Mouse (Mus musculus) spleen, adult 2 months (tissue): Measurements from ENCODE around the gene Ppp1ca. TPM values are rescaled to one million over a fixed set of nuclear protein-coding genes. Genes with fewer than 3 reads are reported as not detected.

Experiments
- DNase-seq, 2 experiments: peaks; one replicate each; pipeline versions ENCODE4 v3.0.0 to v3.0.0-alpha.2; 2012 to 2021; ENCODE audit warnings: low spot score in 2 of 2, low read depth in 1 of 2
- H3K27ac ChIP-seq: fragments of 200-500 bp; 2 replicates; pipeline ENCODE4 v1.5.1; 2012; ENCODE audit warnings: low read length, inconsistent platforms; ENCODE audit not compliant: insufficient read depth
- H3K27me3 ChIP-seq: fragments of 200-500 bp; 2 replicates; pipeline ENCODE4 v1.6.1; 2012; ENCODE audit warnings: mild to moderate bottlenecking, moderate library complexity, low read length, inconsistent platforms; ENCODE audit not compliant: control insufficient read depth, insufficient read depth
- H3K36me3 ChIP-seq: fragments of 200-500 bp; 2 replicates; pipeline ENCODE4 v1.6.1; 2012; ENCODE audit warnings: mild to moderate bottlenecking, low read length, inconsistent platforms; ENCODE audit not compliant: control insufficient read depth, insufficient read depth
- H3K4me1 ChIP-seq: fragments of 200-500 bp; 2 replicates; pipeline ENCODE4 v1.6.1; 2011; ENCODE audit warnings: inconsistent platforms; ENCODE audit not compliant: control insufficient read depth, insufficient read depth, insufficient read length
- H3K4me3 ChIP-seq: fragments of 200-500 bp; 2 replicates; pipeline ENCODE4 v1.5.1; 2011; ENCODE audit warnings: mild to moderate bottlenecking, inconsistent platforms; ENCODE audit not compliant: insufficient read depth, insufficient read length; ENCODE audit errors: extremely low read depth
- CTCF ChIP-seq: fragments of 200-500 bp; IDR thresholded peaks from 2 replicates; pipeline ENCODE4 v1.5.1; 2011; ENCODE audit warnings: mild to moderate bottlenecking, inconsistent platforms; ENCODE audit not compliant: insufficient read depth, insufficient read length, insufficient replicate concordance; ENCODE audit errors: extremely low read depth
- POLR2A ChIP-seq: fragments of 200-500 bp; IDR thresholded peaks from 2 replicates; pipeline ENCODE4 v1.6.1; 2011; ENCODE audit warnings: low read depth, low read length, inconsistent platforms
- WGBS: fragments of 180-500 bp; shearing (Covaris S2); methylation state at CpG from one replicate; pipeline ENCODE4 v1.1.7; 2018; 5-methylcytosine and 5-hydroxymethylcytosine counted together
- polyA plus RNA-seq: library from polyadenylated mRNA; depleted of rRNA; stranded (reverse); fragments of >200 nt; gene quantifications from 2 replicates; pipeline ENCODE4 v1.2.3, GENCODE M21; 2012

The Ppp1ca gene
- polyA plus RNA-seq, 1 experiment, result 481 TPM

DNA sequence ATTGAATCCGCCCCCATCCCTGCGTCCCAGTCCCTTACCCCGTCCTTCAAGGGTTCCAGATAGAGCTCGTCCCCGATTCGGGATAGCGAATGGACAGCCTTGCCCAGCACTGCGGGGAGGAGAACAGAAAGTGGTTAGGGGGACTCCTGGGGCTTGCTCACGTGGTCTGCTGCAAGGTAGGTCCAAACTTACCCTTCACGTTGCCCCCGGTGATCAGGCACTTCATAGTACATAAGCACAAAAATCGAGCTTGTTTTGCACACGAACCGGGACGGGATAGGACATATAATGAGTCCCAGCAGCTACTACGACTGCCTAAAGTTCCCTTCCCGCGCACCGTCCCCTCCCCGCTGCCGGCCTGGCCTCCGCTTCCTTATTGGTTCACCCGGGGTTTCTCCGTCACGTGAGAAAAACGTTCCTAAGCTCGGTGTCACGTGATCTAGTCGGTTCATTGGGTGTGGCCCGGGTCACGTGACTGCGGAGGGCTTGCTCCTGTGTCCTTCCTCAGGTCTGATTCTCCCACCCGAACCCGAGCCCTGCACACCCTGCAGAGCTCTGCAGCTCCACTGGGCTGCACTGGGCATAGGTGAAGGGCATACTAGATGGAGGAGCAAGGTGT, 9.5 kb downstream of the Ppp1ca start, which contains the start of gene Rad9a:
TSS of gene Rad9a (minus strand) at position 372 of the 619 bp plus-strand sequence.
- DNase-seq, result peak; percentile 93 to 98
- Histone ChIP-seq H3K4me1 (peaks cover 33% of the 10 kb centered on the region), H3K27ac (peak within 1 kb of the TSS; percentile 88), H3K36me3 (peaks cover 8% of the 10 kb centered on the region), H3K4me3 (peak within 1 kb of the TSS; percentile 86), H3K27me3 (no peaks in the 10 kb centered on the region)
- TF ChIP-seq POLR2A (peak; percentile 26), CTCF (no peak)
- under 1% methylated on average over 34 of the region's 34 CpGs for WGBS

DNA sequence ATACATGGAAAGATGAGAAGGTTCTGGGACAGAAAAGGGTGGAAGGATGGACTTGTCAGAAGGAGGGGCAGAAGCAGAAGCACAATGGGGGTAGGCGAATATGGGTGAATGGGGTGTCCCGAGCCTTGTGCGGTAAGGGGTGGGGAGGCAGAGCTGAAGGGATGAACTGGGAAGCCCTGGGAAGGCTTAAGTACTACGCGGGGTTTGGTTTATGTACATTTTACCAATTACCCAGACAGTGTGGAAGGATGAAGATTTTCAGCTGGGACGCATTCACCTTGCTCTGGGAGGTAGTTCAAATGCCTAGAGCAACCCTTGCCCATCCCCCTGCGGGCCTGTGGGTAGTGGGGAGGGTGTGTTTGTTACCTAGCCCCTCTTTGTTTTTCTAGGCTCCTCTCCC, 10.3 kb downstream of the Ppp1ca start:
- peak overlapping the region; percentile 88 for H3K27ac ChIP-seq
- DNase-seq, result no peak
- peak overlapping the region; percentile 86 for H3K4me3 ChIP-seq
- H3K4me1 ChIP-seq, result peaks cover 33% of the 10 kb centered on the region
- TF ChIP-seq POLR2A (no peak), CTCF (no peak)
- 64% methylated on average over 7 of the region's 7 CpGs for WGBS
- H3K36me3 ChIP-seq, result peaks cover 4% of the 10 kb centered on the region; the same call in 1 of the 2 replicates
- no peaks in the 10 kb centered on the region for H3K27me3 ChIP-seq

DNA sequence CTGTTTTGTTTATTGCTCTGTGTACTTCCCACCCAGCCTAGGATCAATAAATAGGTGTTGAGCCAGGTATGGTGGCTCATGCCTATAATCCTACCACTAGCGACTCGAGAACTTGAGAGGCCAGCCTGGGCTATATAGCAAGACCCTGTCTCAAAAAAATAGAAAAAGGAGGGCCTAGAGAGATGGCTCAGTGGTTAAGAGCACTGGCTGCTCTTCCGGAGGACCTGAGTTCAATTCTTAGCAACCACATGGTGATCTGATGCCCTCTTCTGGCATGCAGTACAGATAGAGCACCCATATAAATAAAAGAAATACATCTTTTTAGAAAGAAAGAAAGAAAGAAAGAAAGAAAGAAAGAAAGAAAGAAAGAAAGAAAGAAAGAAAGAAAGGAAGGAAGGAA, 11.3 kb downstream of the Ppp1ca start:
- WGBS, result 23% methylated on average over 3 of the region's 3 CpGs
- peak overlapping the region; percentile 88 for H3K27ac ChIP-seq
- peaks cover 33% of the 10 kb centered on the region for H3K4me1 ChIP-seq
- no peak overlapping the region for H3K4me3 ChIP-seq
- no peak for DNase-seq
- no peaks in the 10 kb centered on the region for H3K27me3 ChIP-seq
- peaks cover under 1% of the 10 kb centered on the region; the same call in 1 of the 2 replicates for H3K36me3 ChIP-seq
- TF ChIP-seq POLR2A (no peak), CTCF (no peak)

DNA sequence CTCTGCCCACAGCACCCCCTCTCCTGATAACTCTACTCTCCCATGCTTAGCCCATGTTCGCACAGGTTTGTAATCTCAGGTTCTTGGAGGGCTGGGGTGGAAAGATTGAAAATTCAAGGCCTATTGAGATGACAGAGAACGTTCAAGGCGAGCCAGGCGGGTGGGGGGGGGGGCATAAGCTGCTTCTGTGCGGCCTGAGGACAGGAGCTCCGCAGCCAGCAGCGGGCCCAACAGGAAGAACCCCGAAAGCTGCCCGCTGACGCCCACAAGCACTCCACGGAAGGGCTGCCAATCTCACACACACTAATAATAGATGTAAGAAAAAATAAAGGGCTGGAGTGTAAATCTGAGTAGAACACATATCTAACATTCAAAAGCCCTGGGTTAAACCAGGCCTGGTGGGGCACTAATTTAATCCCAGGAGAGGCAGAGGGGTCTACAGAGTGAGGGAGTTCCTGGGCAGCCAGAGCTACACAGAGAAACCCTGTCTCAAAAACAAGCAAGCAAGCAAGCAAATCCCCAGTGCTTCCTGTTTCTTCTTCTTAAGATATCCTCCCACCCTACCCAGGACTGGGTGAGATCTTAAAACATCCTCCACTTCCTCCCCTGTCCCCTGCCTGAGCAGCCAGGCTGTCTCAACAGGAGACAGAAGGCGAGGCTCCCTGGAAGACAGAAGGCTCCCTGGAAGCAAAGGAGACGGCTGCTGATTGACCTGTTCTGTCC, 11.9 kb downstream of the Ppp1ca start:
- no peak for TF ChIP-seq CTCF
- peak; percentile 65 for TF ChIP-seq POLR2A
- H3K36me3 ChIP-seq, result no peaks in the 10 kb centered on the region; the same call in 1 of the 2 replicates
- H3K27me3 ChIP-seq, result no peaks in the 10 kb centered on the region
- DNase-seq, result peak in 1 of 2 experiments; percentile 61
- H3K4me3 ChIP-seq, result peak overlapping the region; percentile 27; the same call in 1 of the 2 replicates
- peak overlapping the region; percentile 88 for H3K27ac ChIP-seq
- 7% methylated on average over 13 of the region's 13 CpGs for WGBS
- peaks cover 35% of the 10 kb centered on the region for H3K4me1 ChIP-seq

DNA sequence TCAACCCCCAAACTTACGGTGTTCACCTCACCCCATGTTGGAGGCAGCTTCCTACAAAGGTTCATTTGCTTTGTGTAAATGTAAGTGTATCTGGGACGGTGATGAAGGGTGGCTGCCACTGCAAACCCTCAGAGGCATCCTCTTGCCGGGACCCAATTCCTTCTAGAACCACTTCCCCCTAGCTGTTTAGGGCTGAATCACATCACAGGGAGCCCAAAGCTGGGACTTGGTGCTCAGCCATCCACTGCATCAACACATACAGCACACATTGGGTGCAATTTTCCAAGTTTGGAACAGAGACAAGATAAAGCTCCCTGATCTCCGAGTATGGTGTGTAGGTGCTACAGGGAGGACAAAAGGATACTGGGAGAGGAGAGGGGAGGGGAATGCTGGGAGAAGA, 13.0 kb downstream of the Ppp1ca start:
- Histone ChIP-seq H3K4me3 (peak overlapping the region; percentile 27; the same call in 1 of the 2 replicates), H3K27ac (peak overlapping the region; percentile 88), H3K4me1 (peaks cover 38% of the 10 kb centered on the region), H3K36me3 (no peaks in the 10 kb centered on the region; the same call in 1 of the 2 replicates), H3K27me3 (no peaks in the 10 kb centered on the region)
- TF ChIP-seq POLR2A (no peak), CTCF (no peak)
- no peak for DNase-seq
- WGBS, result 55% methylated on average over 4 of the region's 4 CpGs

DNA sequence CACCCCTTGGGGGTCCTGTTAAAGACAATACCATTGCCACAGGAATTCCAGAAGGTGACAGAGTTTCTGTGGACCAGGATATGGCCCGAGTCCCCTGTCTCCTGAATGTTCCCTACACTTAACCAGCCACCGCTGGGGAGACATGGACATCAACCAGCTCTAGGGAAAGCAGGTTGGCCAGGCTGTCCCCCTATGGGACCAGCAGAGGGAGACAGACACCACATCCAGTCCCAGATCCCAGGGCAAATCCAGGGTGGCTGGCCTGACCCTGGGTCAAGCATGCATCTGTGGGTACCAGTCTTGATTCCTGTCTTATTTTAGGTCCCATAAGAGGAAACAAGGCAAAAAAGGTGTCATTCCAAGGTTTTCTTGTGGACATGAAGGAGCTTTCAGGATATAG, 15.1 kb downstream of the Ppp1ca start:
- H3K27ac ChIP-seq, result no peak overlapping the region
- H3K36me3 ChIP-seq, result no peaks in the 10 kb centered on the region
- DNase-seq, result peak in 1 of 2 experiments; percentile 62
- no peaks in the 10 kb centered on the region for H3K27me3 ChIP-seq
- no peak for TF ChIP-seq POLR2A
- TF ChIP-seq CTCF, result peak; percentile 97
- H3K4me1 ChIP-seq, result peaks cover 25% of the 10 kb centered on the region
- 7% methylated on average over 2 of the region's 2 CpGs for WGBS
- no peak overlapping the region for H3K4me3 ChIP-seq
